Mouse (Mus musculus) embryonic fibroblast, embryonic 13.5 days (primary cell): ENCODE data around the gene Stt3a. TPM values are rescaled to one million over a fixed set of nuclear protein-coding genes. Genes with fewer than 3 reads are reported as not detected.
A peak's percentile ranks its signal among the peaks of the same experiment; 100 is the strongest.

Experiments used
- H3K27ac ChIP-seq: 2 replicates; pipeline ENCODE4 v1.5.1; 2012; ENCODE audit warnings: low read length, control low read depth, inconsistent platforms; ENCODE audit not compliant: insufficient read depth
- H3K4me1 ChIP-seq: 2 replicates; pipeline ENCODE4 v1.6.1; 2011; ENCODE audit warnings: low read length; ENCODE audit not compliant: control insufficient read depth, insufficient read depth
- H3K4me3 ChIP-seq: 2 replicates; pipeline ENCODE4 v1.5.1; 2011; ENCODE audit warnings: mild to moderate bottlenecking, control low read depth, low read length; ENCODE audit not compliant: insufficient read depth
- CTCF ChIP-seq: IDR thresholded peaks from 2 replicates; pipeline ENCODE4 v1.5.1; 2011; ENCODE audit warnings: mild to moderate bottlenecking, control low read depth, low read length, moderate library complexity, borderline replicate concordance; ENCODE audit not compliant: insufficient read depth
- POLR2A ChIP-seq: IDR thresholded peaks from 2 replicates; pipeline ENCODE4 v1.6.1; 2011; ENCODE audit warnings: low read depth, mild to moderate bottlenecking, control low read depth, low read length, moderate library complexity
- polyA plus RNA-seq: library from polyadenylated mRNA; stranded (reverse); fragments of >200 nt; gene quantifications from 2 replicates; pipeline ENCODE4 v1.2.4, GENCODE M21; 2011; ENCODE audit warnings: low read depth; ENCODE audit not compliant: missing spikeins, insufficient read length

The Stt3a gene
- polyA plus RNA-seq, 1 experiment = 681 TPM

DNA sequence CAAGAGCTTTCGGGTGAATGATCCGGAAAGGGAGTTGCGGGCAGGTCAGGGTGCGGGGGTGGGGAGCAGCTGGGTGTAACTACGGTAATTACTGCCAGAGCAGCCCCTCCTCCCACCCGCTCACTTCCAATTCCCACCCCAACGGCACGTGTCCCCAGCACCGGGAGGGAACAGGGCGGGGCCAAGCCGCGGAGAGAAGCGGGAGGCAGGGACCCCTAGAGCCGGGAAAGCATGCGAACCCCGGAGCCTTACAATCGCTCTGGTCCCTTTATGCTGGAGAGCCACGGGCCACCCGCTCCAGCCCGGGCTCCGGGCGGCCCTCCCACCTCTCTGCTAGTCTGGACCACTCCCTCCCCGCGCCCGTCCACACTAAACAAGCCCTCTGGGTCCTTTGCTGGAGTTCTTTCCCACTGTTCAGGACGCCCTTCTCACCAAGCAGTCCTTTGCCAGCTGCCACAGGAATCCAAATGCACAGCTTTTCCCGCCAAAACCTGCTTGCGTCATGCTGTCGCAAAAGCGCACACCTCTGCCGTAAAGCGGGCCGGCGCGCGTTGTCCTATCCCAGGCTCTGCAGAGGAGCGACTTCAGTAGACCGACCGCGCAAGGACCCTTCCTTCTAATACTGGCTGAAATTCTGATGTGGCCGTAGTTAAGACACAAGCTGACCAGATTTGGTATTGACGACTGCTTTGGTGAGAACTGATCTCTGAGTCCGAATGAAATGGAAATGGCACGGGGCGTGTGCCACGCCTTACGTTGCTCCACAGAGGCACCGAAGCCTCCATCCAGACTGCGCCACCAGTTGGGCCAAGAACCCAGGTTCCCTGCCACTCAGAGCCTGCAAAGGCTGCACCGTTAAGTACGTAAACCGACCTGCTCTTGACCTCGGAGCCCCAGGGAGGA lies 41.1 kb downstream of the Stt3a start:
- Histone ChIP-seq H3K4me1 (no peaks in the 10 kb centered on the region), H3K27ac (peak overlapping the region; percentile 35), H3K4me3 (peak overlapping the region; percentile 51)
- TF ChIP-seq POLR2A = peak; percentile 79; the same call in 1 of the 2 replicates
- TF ChIP-seq CTCF = no peak

DNA sequence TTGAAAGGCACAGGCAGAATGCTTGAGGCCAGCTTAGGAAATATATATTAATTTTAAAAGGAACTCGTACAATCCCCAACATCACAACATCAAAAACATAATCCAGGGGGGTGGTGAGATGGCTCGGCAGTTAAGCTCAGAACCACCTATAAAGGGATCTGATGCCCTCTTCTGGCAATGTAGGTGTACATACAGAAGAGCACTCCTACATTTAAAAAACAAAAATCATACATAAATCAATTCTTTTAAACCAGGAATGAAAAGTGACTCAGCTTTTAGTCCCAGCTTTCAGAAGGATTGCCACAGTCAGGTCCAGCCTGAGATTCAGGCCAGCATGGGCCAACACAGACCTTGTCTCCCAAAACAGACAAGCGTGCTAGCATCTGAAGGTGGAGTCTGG lies 50.9 kb downstream of the Stt3a start:
- H3K4me1 ChIP-seq = no peaks in the 10 kb centered on the region
- TF ChIP-seq POLR2A (no peak), CTCF (no peak)
- H3K27ac ChIP-seq = peak overlapping the region; percentile 23; the same call in 1 of the 2 replicates
- H3K4me3 ChIP-seq = no peak overlapping the region

DNA sequence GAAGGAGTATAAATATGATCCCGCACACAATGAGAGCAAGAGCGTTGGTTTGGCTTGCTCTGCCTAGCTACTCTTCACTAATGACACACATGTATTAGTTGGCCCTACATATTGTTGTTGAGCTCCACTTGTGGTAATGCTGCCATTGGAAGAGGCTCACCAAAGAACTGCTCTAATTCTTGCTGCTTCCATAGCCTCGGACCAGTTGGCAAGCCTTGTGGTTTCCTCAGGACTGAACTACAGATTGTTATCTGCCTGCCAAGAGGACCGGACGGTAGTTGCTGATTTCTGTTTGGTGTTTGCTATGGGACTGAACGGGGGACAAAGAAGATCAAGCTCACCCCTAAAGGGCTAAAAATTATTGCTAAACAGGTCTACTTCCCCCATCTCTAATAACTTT lies 60.2 kb downstream of the Stt3a start:
- Histone ChIP-seq H3K4me3 (no peak overlapping the region), H3K27ac (no peak overlapping the region), H3K4me1 (no peaks in the 10 kb centered on the region)
- TF ChIP-seq POLR2A (no peak), CTCF (no peak)

DNA sequence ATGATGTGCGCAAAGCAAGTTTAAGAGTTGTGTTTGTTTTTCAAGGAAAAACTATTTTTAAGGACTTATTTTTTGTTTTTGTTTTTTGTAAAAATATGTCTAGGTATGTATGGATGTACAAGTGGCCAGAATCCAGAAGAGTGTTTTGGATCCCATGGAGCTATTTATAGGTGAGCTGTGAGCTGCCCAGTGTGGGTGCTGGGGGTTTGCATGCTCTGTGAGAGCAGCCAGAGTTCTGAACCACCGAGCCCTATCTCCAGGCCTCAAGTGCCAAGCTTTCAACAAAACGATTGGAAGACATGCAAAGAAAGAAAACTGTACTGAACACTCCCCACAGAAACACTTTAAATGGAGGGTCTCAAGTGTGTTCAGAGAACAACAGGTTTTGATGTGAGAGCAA lies 61.6 kb downstream of the Stt3a start:
- Histone ChIP-seq H3K27ac (no peak overlapping the region), H3K4me1 (no peaks in the 10 kb centered on the region), H3K4me3 (no peak overlapping the region)
- no peak for TF ChIP-seq POLR2A
- TF ChIP-seq CTCF = no peak

DNA sequence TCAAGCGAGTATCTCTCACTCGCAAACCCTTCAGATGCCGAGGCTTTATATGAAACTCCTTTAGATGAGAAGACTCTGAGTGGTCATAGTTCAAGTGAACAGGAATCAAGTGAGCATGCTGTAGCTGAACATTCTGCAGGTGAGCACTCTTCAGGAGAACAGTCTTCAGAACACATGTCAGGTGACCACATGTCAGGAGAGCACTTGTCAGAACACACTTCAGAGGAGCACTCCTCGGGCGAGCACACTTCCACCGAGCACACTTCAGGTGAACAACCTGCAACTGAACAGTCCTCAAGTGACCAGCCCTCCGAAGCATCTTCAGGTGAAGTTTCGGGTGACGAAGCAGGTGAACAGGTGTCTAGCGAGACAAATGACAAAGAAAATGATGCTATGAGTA lies 73.2 kb downstream of the Stt3a start:
- no peaks in the 10 kb centered on the region for H3K4me1 ChIP-seq
- no peak overlapping the region for H3K27ac ChIP-seq
- no peak overlapping the region for H3K4me3 ChIP-seq
- TF ChIP-seq CTCF (no peak), POLR2A (no peak)

DNA sequence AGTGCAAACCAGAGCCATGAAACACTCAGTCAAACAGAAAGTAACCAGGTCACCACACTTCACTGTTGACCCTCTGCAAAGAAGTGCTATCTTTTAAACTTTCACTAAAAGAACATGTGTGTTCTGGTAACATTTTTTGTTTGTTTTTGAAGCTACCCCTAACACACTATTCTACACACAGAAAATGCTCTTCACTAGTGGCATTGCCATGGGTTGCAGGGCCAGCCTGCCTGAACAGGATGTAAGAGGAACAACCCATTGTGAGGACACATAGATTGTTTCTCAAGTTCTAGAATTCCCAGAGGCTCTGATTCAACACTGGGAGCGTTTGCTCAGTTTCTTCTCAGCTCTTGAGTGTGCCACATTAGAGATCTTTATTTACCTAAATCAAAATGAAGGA lies 74.6 kb downstream of the Stt3a start, which contains the start of gene Acrv1:
TSS of gene Acrv1 (plus strand) at position 301 of the 400 bp plus-strand sequence.
- TF ChIP-seq CTCF (no peak), POLR2A (no peak)
- Histone ChIP-seq H3K4me3 (no peak within 1 kb of the TSS), H3K4me1 (no peaks in the 10 kb centered on the region), H3K27ac (no peak within 1 kb of the TSS)

DNA sequence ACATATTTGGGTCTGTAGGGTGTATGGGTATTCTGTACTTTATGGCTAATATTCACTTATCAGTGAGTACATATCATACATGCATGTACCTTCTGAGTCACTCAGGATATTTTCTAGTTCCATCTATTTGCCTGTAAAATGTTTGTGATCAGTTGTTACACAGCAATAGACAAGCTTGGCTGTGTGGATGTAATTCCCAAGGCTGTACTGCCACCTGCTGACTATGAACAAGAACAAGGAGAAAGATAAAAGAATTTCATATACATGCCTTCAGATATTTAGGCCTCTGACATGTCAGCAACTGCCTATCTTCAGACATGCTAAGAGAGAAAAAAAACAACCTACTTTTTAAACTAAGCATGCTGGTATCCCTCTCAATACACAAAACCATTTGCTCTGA lies 80.2 kb downstream of the Stt3a start:
- Histone ChIP-seq H3K4me1 (no peaks in the 10 kb centered on the region), H3K27ac (no peak overlapping the region), H3K4me3 (no peak overlapping the region)
- TF ChIP-seq POLR2A = no peak

DNA sequence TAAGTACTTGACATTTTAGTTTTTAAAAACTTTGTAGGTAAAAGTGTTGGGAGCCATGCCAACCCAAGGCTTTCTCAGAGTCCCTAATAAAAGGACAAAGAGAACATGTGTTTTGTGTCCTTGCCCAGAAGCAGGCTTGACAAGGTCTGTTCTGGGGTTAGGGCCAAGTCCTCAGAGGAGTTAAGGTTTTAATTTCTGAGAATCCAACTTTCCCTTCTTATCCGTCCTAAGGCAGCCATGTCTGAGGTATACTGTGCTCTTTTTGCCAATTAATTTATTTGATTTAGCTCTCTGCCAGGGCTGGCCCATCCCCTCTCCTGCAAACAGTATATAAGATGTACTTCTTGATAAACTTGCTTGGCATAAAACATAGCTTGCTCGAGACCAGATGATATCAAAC lies 86.1 kb downstream of the Stt3a start:
- no peak overlapping the region for H3K27ac ChIP-seq
- H3K4me1 ChIP-seq = no peaks in the 10 kb centered on the region
- TF ChIP-seq CTCF = no peak
- no peak for TF ChIP-seq POLR2A
- H3K4me3 ChIP-seq = no peak overlapping the region

Other genes with a start within 250 kb of the Stt3a start
- not detected in 2 replicates for gene Gm5615, start 225.7 kb downstream of the Stt3a start, polyA plus RNA-seq
- not detected in 2 replicates for gene Gm17689, start 185.0 kb downstream of the Stt3a start, polyA plus RNA-seq
- gene A630095E13Rik, start 124.3 kb downstream of the Stt3a start, polyA plus RNA-seq = not detected in 2 replicates
- not detected in 2 replicates for gene Acrv1, start 74.5 kb downstream of the Stt3a start, polyA plus RNA-seq
- gene Chek1, start 40.6 kb downstream of the Stt3a start, polyA plus RNA-seq = 19.3 and 33.2 TPM in 2 replicates
- gene Ei24, start 29.7 kb upstream of the Stt3a start, polyA plus RNA-seq = 118 and 127 TPM in 2 replicates
- 32.8 and 69.4 TPM in 2 replicates for gene Fez1, start 54.2 kb upstream of the Stt3a start, polyA plus RNA-seq